Mouse (Mus musculus) stomach, embryonic 16.5 days (tissue): ENCODE measurements around the gene Pgm5. TPM values are rescaled to one million over a fixed set of nuclear protein-coding genes. Genes with fewer than 3 reads are reported as not detected.

ENCODE experiments used
- ATAC-seq: fragments of 200-750 bp; cut with Nextera tagmentation; 2 replicates; pipeline ENCODE4 v1.8.0; 2017; ENCODE audit warnings: moderate number of reproducible peaks, moderate TSS enrichment; ENCODE audit not compliant: insufficient read depth, low FRiP score
- H3K27ac ChIP-seq: fragments of 300-500 bp; sonication (generic); 2 replicates; pipeline ENCODE4 v1.5.1; 2014; ENCODE audit warnings: low read length
- H3K27me3 ChIP-seq: fragments of 300-500 bp; sonication (generic); 2 replicates; pipeline ENCODE4 v1.6.1; 2014; ENCODE audit warnings: low read length, control low read depth, mixed read lengths; ENCODE audit not compliant: control insufficient read depth, insufficient read depth
- H3K36me3 ChIP-seq: fragments of 300-500 bp; sonication (generic); 2 replicates; pipeline ENCODE4 v1.6.1; 2014; ENCODE audit warnings: low read length; ENCODE audit not compliant: control insufficient read depth, insufficient read depth
- H3K4me1 ChIP-seq: fragments of 300-500 bp; sonication (generic); 2 replicates; pipeline ENCODE4 v1.6.1; 2014; ENCODE audit warnings: low read length, control low read depth, mixed read lengths; ENCODE audit not compliant: control insufficient read depth, insufficient read depth
- H3K4me2 ChIP-seq: fragments of 300-500 bp; sonication (generic); 2 replicates; pipeline ENCODE4 v1.6.1; 2014; ENCODE audit warnings: low read depth, low read length, mixed read lengths
- H3K4me3 ChIP-seq: fragments of 300-500 bp; sonication (generic); replicated peaks from 2 replicates; pipeline ENCODE4 v1.5.1; 2014; ENCODE audit warnings: mild to moderate bottlenecking, low read length
- H3K9ac ChIP-seq: fragments of 300-500 bp; sonication (generic); 2 replicates; pipeline ENCODE4 v1.6.1; 2014; ENCODE audit warnings: low read length
- H3K9me3 ChIP-seq: fragments of 300-500 bp; sonication (generic); replicated peaks from 2 replicates; pipeline ENCODE4 v1.6.1; 2016; ENCODE audit warnings: low read length, control low read depth; ENCODE audit not compliant: control insufficient read depth
- WGBS: fragments of 180-500 bp; shearing (Covaris S2); extraction: QIAGEN DNeasy Blood & Tissue Kit; methylation state at CpG from one replicate; pipeline ENCODE4 v1.1.7; 2014; 5-methylcytosine and 5-hydroxymethylcytosine counted together
- polyA plus RNA-seq: library from polyadenylated mRNA; unstranded; fragments of >200 nt; fragmentation: Nextera tagmentation; extraction: Ambion mirVana; gene quantifications from 2 replicates; pipeline ENCODE4 v1.2.1, GENCODE M21; 2015

Pgm5 gene
- polyA plus RNA-seq, 1 experiment from 2014 or later = 10.5 TPM

DNA sequence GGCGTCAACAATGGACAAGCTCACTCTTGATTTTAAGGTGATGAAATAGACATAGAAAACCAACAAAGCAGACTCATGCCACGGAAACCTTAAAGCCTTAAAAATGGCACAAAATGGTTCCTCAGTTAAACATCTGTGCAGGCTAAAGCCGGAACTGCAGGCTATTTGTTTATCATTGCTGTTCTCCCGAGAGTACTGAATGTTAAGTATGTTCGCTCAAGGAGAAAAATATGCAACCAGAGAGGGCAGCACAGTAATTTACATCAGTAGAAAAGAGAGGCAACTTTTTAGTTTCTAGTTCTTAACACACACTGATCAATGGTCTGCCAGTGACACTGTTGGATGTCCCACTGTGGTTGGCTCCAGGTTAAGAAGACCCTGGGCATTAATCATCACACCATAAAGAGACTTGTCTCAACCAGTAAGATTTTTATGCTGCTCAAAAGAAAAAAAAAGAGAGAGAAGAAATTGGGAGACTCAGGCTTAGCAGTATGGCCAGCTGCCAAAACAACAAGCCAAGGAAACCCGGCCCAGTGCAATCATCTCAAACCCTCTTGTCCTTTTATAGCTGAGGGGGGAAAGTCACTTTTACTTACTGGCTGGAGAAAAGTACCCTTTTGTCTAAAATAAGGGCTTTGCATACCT, 126.0 kb downstream of the Pgm5 start:
- H3K4me3 ChIP-seq = no peak overlapping the region
- H3K4me1 ChIP-seq = peaks cover 14% of the 10 kb centered on the region; the same call in 1 of the 2 replicates
- no peaks in the 10 kb centered on the region for H3K27me3 ChIP-seq
- H3K4me2 ChIP-seq = no peak overlapping the region
- no peaks in the 10 kb centered on the region for H3K9me3 ChIP-seq
- peak overlapping the region; percentile 51 for H3K27ac ChIP-seq
- H3K9ac ChIP-seq = no peak overlapping the region
- 53% methylated on average over 6 of the region's 6 CpGs for WGBS
- no peaks in the 10 kb centered on the region for H3K36me3 ChIP-seq
- ATAC-seq = no peak

DNA sequence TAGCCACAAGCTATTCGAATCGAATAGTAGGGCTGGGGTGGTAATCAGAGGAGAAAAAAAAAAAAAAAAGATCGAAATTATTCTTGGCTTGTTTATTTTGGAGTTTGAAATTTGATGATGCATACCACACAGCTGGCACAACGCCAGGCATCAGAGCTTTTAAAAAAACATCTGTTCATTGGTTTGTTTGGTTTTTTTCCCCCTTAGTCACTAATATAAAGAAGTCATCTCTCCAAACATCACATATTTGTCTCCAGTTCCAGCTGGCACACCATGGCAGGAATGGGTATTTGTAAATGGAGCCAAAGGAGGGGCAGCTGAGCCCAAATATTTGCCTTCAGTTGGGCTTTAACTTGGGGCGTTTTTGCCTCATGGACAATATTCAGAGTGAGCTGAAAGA, 131.0 kb downstream of the Pgm5 start:
- Histone ChIP-seq H3K4me3 (no peak overlapping the region), H3K9me3 (no peaks in the 10 kb centered on the region), H3K27ac (peak overlapping the region; percentile 5; the same call in 1 of the 2 replicates), H3K4me2 (no peak overlapping the region), H3K4me1 (peaks cover 14% of the 10 kb centered on the region; the same call in 1 of the 2 replicates), H3K36me3 (no peaks in the 10 kb centered on the region), H3K27me3 (no peaks in the 10 kb centered on the region), H3K9ac (no peak overlapping the region)
- WGBS = 26% methylated on average over 5 of the region's 5 CpGs
- no peak for ATAC-seq

DNA sequence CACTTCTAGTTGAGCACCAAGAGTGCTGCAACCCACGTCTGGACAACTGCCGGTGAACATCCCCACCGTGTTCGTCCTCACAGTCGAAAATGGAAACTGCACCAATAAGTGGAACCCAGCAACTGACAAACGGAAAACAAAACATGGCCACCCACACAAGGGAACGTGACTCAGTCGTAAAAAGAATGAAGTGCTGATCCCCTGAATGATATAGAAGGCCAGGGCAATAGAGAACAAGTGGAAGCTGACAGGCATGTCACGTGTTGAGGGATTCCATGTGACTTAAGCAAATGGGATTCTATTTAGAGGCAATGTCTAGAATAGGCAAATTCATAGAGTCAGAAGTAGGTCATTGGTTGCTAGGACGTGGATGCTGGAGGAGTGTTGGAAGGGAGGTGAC, 137.3 kb downstream of the Pgm5 start:
- Histone ChIP-seq H3K9me3 (no peaks in the 10 kb centered on the region), H3K4me1 (no peaks in the 10 kb centered on the region), H3K4me3 (no peak overlapping the region), H3K36me3 (no peaks in the 10 kb centered on the region), H3K27me3 (no peaks in the 10 kb centered on the region), H3K9ac (no peak overlapping the region), H3K27ac (no peak overlapping the region), H3K4me2 (no peak overlapping the region)
- WGBS = 85% methylated on average over 10 of the region's 10 CpGs
- no peak for ATAC-seq

DNA sequence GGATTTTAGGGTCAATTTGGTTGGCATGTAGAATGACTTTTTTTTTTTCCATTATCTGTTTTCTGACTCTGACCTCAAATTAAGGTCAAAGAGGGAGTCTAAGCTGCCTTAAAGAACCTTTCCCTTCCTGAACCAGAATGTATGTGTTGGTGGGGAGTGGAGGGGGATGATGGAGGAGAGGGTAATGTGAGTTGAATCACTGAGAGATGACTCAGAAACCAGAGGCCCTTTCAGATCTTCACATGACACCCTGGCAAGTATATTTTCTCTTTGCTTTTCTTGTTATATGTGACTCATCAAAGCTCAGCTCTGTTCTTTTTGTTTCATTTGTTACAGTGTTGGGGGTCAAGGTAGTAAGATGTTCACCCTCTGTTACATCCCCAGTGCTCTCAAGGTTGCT, 141.2 kb downstream of the Pgm5 start:
- Histone ChIP-seq H3K4me2 (no peak overlapping the region), H3K9me3 (no peaks in the 10 kb centered on the region), H3K27ac (no peak overlapping the region), H3K36me3 (no peaks in the 10 kb centered on the region), H3K27me3 (no peaks in the 10 kb centered on the region), H3K4me3 (no peak overlapping the region), H3K4me1 (no peaks in the 10 kb centered on the region), H3K9ac (no peak overlapping the region)
- no peak for ATAC-seq

DNA sequence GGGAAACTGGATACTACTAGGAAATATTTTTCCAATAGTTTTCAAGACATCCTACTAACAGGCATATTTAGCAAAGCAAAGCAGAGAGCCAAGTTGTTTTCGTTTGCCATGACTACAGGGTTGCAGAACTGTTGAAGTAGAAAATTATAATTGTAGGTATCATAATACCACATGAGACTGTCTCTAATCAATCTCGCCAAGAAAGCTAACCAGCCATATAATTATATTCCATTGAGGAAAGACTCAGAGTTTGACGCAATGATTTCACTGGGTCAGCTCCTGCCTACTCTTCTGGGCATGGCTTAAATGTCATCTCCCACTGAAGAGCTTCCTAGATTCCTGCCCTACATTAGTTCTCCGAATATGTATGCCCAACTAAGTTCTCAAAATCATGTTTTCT, 142.2 kb downstream of the Pgm5 start:
- no peak overlapping the region for H3K9ac ChIP-seq

DNA sequence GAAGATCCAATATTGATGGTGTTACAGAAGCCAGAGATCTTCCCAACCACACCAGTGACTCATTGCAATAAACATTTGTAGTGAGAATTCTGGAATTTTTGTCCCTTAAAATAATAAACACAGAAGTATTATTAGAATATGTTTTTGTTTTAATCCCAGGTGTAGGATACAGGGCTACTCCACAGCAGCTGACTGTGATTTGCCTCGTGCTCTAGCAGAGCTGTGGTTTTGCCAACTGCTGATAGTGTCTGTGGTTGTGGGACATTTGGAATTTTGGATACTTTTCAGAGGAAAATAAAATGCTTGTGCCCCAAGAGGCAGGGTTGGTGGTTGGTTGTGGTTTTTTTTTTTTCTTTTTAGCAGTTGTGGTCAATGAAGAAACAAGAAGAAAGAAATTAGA, 143.6 kb downstream of the Pgm5 start:
- H3K4me3 ChIP-seq = no peak overlapping the region
- H3K4me1 ChIP-seq = no peaks in the 10 kb centered on the region
- H3K9me3 ChIP-seq = no peaks in the 10 kb centered on the region
- no peak overlapping the region for H3K9ac ChIP-seq
- H3K36me3 ChIP-seq = no peaks in the 10 kb centered on the region
- WGBS = 63% methylated on average over 1 of the region's 1 CpGs
- no peak overlapping the region for H3K27ac ChIP-seq
- ATAC-seq = no peak
- H3K27me3 ChIP-seq = no peaks in the 10 kb centered on the region
- H3K4me2 ChIP-seq = no peak overlapping the region

More for the DNA sequence above, 142.2 kb downstream of the Pgm5 start:
- ATAC-seq = no peak
- WGBS = 87% methylated on average over 4 of the region's 4 CpGs
- Histone ChIP-seq H3K27ac (no peak overlapping the region), H3K4me2 (no peak overlapping the region), H3K4me1 (no peaks in the 10 kb centered on the region), H3K36me3 (no peaks in the 10 kb centered on the region), H3K9me3 (no peaks in the 10 kb centered on the region), H3K27me3 (no peaks in the 10 kb centered on the region), H3K4me3 (no peak overlapping the region)

DNA sequence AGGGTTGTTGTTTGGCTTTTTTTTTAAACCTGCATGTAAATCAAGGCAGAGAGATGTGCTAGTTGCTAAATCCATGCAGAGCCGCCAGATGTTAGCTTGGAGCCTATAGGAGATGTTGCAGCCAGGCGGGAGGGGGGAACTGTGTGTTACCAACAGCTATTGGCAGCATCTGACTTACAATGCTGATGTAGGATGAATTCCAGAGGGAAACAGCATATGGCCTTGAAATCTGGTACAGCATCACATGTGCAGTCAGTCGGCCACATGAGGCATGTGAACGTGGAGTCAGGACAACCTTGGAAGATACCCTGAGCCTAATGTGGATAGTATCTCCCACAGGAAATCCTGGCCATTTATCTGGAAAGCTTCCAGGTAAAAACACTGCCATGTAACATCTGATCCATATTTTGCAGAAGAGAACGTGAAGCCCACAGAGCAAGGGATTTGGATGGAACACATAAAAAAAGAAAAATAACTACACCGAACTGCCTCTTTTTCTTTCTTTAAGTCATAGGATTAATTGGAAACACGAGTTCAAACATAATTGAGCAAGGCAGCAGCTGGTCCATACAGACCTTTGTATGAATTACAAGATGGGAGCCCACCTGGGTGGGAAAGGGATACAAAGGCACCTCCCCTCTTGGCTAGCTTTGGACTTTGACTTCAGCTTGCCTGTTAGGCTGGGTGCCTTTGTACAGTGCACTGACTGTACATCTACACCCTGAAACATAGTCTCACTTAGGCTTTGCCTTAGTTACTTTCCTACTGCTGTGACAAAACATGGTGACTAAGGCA, 145.2 kb downstream of the Pgm5 start:
- Histone ChIP-seq H3K27me3 (no peaks in the 10 kb centered on the region), H3K27ac (peak overlapping the region; percentile 25; the same call in 1 of the 2 replicates), H3K4me1 (no peaks in the 10 kb centered on the region), H3K36me3 (no peaks in the 10 kb centered on the region), H3K9me3 (no peaks in the 10 kb centered on the region), H3K4me3 (no peak overlapping the region), H3K9ac (no peak overlapping the region), H3K4me2 (no peak overlapping the region)
- ATAC-seq = peak; percentile 69
- 59% methylated on average over 7 of the region's 7 CpGs for WGBS

DNA sequence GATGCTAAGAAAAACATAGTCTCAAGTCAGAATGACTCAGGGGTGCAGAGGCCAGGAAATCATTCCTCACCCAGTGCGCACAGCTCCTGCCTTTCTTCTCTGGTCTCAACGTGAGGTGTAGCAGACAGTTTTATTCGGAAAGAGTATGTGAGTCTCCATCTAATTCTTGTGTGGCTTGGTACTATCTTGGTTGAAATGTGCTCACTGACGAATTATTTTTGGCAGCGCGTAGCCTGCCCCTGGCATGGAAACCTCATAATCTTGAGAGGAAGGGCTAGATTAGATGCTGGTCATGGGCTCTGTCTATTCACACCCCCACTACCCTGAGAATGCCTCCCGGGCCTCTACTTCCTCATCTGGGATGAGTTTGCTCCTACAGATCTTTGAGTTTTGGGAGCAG, 153.6 kb downstream of the Pgm5 start:
- Histone ChIP-seq H3K9me3 (no peaks in the 10 kb centered on the region), H3K4me1 (no peaks in the 10 kb centered on the region), H3K9ac (no peak overlapping the region), H3K36me3 (0 out of 2 replicates have a peak, but pooled peaks cover 3% of the 10 kb centered on the region), H3K4me2 (no peak overlapping the region), H3K27me3 (no peaks in the 10 kb centered on the region), H3K27ac (no peak overlapping the region), H3K4me3 (no peak overlapping the region)
- no peak for ATAC-seq
- WGBS = 70% methylated on average over 7 of the region's 7 CpGs

DNA sequence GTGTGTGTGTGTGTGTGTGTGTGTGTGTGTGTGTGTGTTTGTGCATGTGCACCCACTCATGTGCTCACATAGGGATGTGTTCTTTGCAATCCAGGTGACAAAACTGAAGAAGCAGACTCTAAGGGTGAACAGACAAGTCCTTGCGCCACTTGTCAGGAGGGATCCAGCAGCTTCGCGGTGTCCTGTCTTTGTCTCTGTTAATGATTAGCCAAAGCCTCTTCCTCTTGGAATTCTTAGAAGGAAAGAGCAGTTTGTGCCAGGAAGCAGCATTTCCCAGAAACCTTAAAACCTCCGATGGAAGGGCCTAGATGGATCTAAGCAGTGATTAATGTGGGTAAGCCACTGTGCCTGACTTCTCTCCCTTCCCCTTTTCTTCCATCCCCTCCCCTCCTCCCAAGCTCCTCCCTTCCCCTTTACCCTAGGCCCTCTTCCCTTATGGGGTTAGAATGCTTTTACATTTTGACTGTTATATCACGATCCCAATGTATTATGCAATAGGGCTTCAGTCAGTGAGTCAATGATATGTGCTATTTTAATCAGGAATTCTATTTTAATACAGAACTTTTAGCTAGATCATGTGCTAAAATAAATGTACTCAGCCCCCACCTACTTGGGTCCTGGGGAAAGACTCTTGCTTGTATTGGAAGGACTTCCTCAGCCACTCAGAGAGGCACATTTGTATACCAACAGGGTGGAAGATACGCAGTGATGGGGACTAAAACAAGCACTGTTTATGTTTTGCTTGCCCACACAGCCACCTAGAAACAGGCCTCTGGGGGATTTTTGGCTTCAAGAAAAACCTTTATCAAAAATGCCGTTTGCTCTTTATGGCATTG, 154.4 kb downstream of the Pgm5 start:
- Histone ChIP-seq H3K4me3 (no peak overlapping the region), H3K4me2 (no peak overlapping the region), H3K4me1 (no peaks in the 10 kb centered on the region), H3K36me3 (0 out of 2 replicates have a peak, but pooled peaks cover 3% of the 10 kb centered on the region), H3K27ac (no peak overlapping the region; the same call in 1 of the 2 replicates), H3K9me3 (no peaks in the 10 kb centered on the region), H3K9ac (no peak overlapping the region), H3K27me3 (no peaks in the 10 kb centered on the region)
- 53% methylated on average over 7 of the region's 7 CpGs for WGBS
- ATAC-seq = no peak
